ENCODE assay signal across 8 mouse cellular contexts in genomic region chr19:56549033-56549680, GRCm38 (mm10). TPM values are rescaled to one million over a fixed set of nuclear protein-coding genes. Genes with fewer than 3 reads are reported as not detected.
DNase-seq lines count a peak whose midpoint lies in the region; ATAC-seq and TF ChIP-seq lines count a peak whose summit lies in the region.

No protein-coding gene starts in this region.

- H3K9me3 ChIP-seq in hindbrain, embryonic 11.5 days (ENCODE audit: control insufficient read depth, low read length), result no peaks in the 10 kb centered on the region
- H3K9me3 ChIP-seq in limb, embryonic 15.5 days, result no peaks in the 10 kb centered on the region

- peak overlapping the region; percentile 98 for H3K27ac ChIP-seq in heart, adult 2 months
- peak overlapping the region; percentile 89 for H3K27ac ChIP-seq in hindbrain, embryonic 11.5 days (ENCODE audit: low read depth, low read length)
- peak overlapping the region; percentile 98 for H3K27ac ChIP-seq in limb, embryonic 15.5 days

- H3K27me3 ChIP-seq in heart, adult 2 months (ENCODE audit: control insufficient read depth, insufficient read depth, low read length), result no peaks in the 10 kb centered on the region
- no peaks in the 10 kb centered on the region for H3K27me3 ChIP-seq in hindbrain, embryonic 11.5 days (ENCODE audit: control insufficient read depth, insufficient read depth, low read length)
- H3K27me3 ChIP-seq in limb, embryonic 15.5 days, result no peaks in the 10 kb centered on the region

- H3K4me2 ChIP-seq in hindbrain, embryonic 11.5 days (replicated peaks; ENCODE audit: low read depth, low read length), result peak overlapping the region; percentile 64
- H3K4me2 ChIP-seq in limb, embryonic 15.5 days, result peak overlapping the region; percentile 79

- no peak for TF ChIP-seq POLR2A in heart, adult 2 months (IDR thresholded peaks at IDR 0.05; ENCODE audit: insufficient read depth, low read depth, low read length)

- H3K79me2 ChIP-seq in heart, adult 2 months (replicated peaks; ENCODE audit: control insufficient read depth, insufficient read depth, low read length), result no peaks in the 10 kb centered on the region

- H3K36me3 ChIP-seq in heart, adult 2 months (ENCODE audit: control insufficient read depth, insufficient read depth, low read length), result peaks cover 5% of the 10 kb centered on the region
- H3K36me3 ChIP-seq in hindbrain, embryonic 11.5 days (ENCODE audit: control insufficient read depth, insufficient read depth, low read length), result peaks cover 5% of the 10 kb centered on the region; the same call in 1 of the 2 replicates
- H3K36me3 ChIP-seq in limb, embryonic 15.5 days, result peaks cover 33% of the 10 kb centered on the region

- 22% methylated on average over 18 of the region's 18 CpGs for WGBS in heart, adult 2 months
- 31% methylated on average over 18 of the region's 18 CpGs for WGBS in hindbrain, embryonic 11.5 days
- WGBS in limb, embryonic 15.5 days, result 15% methylated on average over 18 of the region's 18 CpGs

- TF ChIP-seq EP300 in heart, adult 2 months (IDR thresholded peaks at IDR 0.05; ENCODE audit: insufficient read depth, low read depth, low read length), result no peak

- peak overlapping the region; percentile 81 for H3K4me3 ChIP-seq in heart, adult 2 months
- peak overlapping the region; percentile 78 for H3K4me3 ChIP-seq in hindbrain, embryonic 11.5 days (ENCODE audit: low read depth, low read length)
- peak overlapping the region; percentile 92 for H3K4me3 ChIP-seq in limb, embryonic 15.5 days

- peaks cover 6% of the 10 kb centered on the region for H3K4me1 ChIP-seq in heart, adult 2 months (ENCODE audit: control insufficient read depth, insufficient read depth, low read length)
- H3K4me1 ChIP-seq in hindbrain, embryonic 11.5 days (replicated peaks; ENCODE audit: control insufficient read depth, insufficient read depth, low read length), result peaks cover 3% of the 10 kb centered on the region
- H3K4me1 ChIP-seq in limb, embryonic 15.5 days, result peaks cover 12% of the 10 kb centered on the region; the same call in 1 of the 2 replicates

- H3K9ac ChIP-seq in heart, adult 2 months (ENCODE audit: low read depth, low read length), result peak overlapping the region; percentile 88
- peak overlapping the region; percentile 95 for H3K9ac ChIP-seq in hindbrain, embryonic 11.5 days (ENCODE audit: low read depth, low read length)
- peak overlapping the region; percentile 90 for H3K9ac ChIP-seq in limb, embryonic 15.5 days

- no peak for TF ChIP-seq CTCF in heart, adult 2 months (IDR thresholded peaks at IDR 0.05)

- peak; percentile 64 for ATAC-seq in hindbrain, embryonic 11.5 days (ENCODE audit: low FRiP score)
- no peak for ATAC-seq in limb, embryonic 15.5 days (ENCODE audit: insufficient number of reproducible peaks, low FRiP score, low TSS enrichment, low read depth)

- intact Hi-C loops in heart, adult 2 months (cut with DNase I), result no loop called here
- intact Hi-C loops in heart, postnatal 36 days (cut with DNase I), result no loop called here

- DNase-seq in heart, adult 2 months, result no peak
- DNase-seq in heart, postnatal 36 days, result no peak
- peak; percentile 55 for DNase-seq in adipocyte (ENCODE audit: low spot score)
- DNase-seq in hindbrain, embryonic 11.5 days (ENCODE audit: low spot score), result no peak
- peak; percentile 33 for DNase-seq in yolk sac, embryonic 10.5 days (ENCODE audit: low spot score)
- DNase-seq in c-Kit-positive CD71-positive TER-119-positive erythroid progenitor cells, embryonic 14.5 days (ENCODE audit: low spot score), result no peak
- DNase-seq in layer of hippocampus, postnatal 14 days (ENCODE audit: low spot score in 2 of 2), result no peak

RNA-seq across cellular contexts. Expression of gene Nhlrc2, which starts 1.1 kb away (rescaled TPM):
- total RNA-seq in heart, adult 2 months (2021), result 10 to 100 TPM; 26.9 to 28.0 TPM
- polyA plus RNA-seq in heart, adult 2 months (2012; rRNA removed), result 7.1 and 14.3 TPM in 2 replicates
- 10 to 100 TPM; 25.1 to 25.4 TPM for total RNA-seq in heart, postnatal 36 days (2021)
- 12.9 and 14.4 TPM in 2 replicates for polyA plus RNA-seq in hindbrain, embryonic 11.5 days (2014; fragmentation: Nextera tagmentation; extraction: Ambion mirVana)
- 12.5 and 14.1 TPM in 2 replicates for polyA plus RNA-seq in limb, embryonic 15.5 days (2015; fragmentation: Nextera tagmentation; extraction: Ambion mirVana)
- total RNA-seq in layer of hippocampus, postnatal 14 days (2021), result 10 to 100 TPM; 11.0 to 11.3 TPM

RNA-seq across cellular contexts. Expression of gene Dclre1a, which starts 1.1 kb away (rescaled TPM):
- 10 to 100 TPM in 1 of 2 experiments, 1 to 10 TPM in 1; 9.2 to 10.8 TPM for total RNA-seq in heart, adult 2 months (2021)
- polyA plus RNA-seq in heart, adult 2 months (2012; rRNA removed), result 3.3 and 8.5 TPM in 2 replicates
- 10 to 100 TPM in 1 of 2 experiments, 1 to 10 TPM in 1; 8.5 to 10.7 TPM for total RNA-seq in heart, postnatal 36 days (2021)
- polyA plus RNA-seq in hindbrain, embryonic 11.5 days (2014; fragmentation: Nextera tagmentation; extraction: Ambion mirVana), result 13.9 and 16.5 TPM in 2 replicates
- polyA plus RNA-seq in limb, embryonic 15.5 days (2015; fragmentation: Nextera tagmentation; extraction: Ambion mirVana), result 17.9 and 19.2 TPM in 2 replicates
- 1 to 10 TPM; 7.3 to 7.4 TPM for total RNA-seq in layer of hippocampus, postnatal 14 days (2021)

Comparison
In these comparisons a context has a peak if more than half of its experiments do, and no peak if none do; other contexts are left out.
1. DNase-seq: peak in adipocyte (single experiment) and yolk sac, embryonic 10.5 days (single experiment); none in heart, adult 2 months (0 of 2), heart, postnatal 36 days (0 of 2), hindbrain, embryonic 11.5 days (single experiment), c-Kit-positive CD71-positive TER-119-positive erythroid progenitor cells, embryonic 14.5 days (single experiment) and layer of hippocampus, postnatal 14 days (0 of 2).
2. Peak in every context shown above with its lines, with median percentiles within 50 percentile points of each other: H3K27ac ChIP-seq, H3K4me3 ChIP-seq and H3K9ac ChIP-seq.